Mouse (Mus musculus) C2C12 (cell line): ENCODE measurements around the gene Nr1h3.

Experiments used
- CTCF ChIP-seq: IDR thresholded peaks from one replicate; pipeline ENCODE4 v1.5.1; 2011; ENCODE audit not compliant: control insufficient read depth, insufficient read depth, insufficient read length
- MYOG ChIP-seq: IDR thresholded peaks from one replicate; pipeline ENCODE4 v1.6.1; 2011; ENCODE audit not compliant: control insufficient read depth, insufficient read length; ENCODE audit errors: extremely low read depth
- USF1 ChIP-seq: IDR thresholded peaks from one replicate; pipeline ENCODE4 v1.6.1; 2011; ENCODE audit warnings: low read depth, mild to moderate bottlenecking, control low read depth, moderate library complexity

DNA sequence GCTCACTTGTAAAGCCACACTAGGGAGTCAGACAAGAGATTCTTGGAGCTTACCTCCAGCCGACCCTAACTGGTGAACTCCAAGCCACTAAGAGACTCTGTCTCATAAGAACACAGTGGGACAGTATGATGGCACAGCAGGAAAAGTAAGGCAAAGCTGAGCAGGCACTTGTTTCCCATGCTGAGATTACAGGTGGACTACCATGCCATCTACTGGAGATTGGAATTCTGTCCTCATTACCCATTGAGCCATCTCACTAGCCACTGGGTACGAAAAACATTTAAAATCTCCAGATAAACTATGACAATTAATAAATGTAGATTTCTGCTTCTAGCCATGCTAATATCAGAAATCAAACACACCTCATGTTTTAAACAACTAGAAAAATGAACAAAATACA is 21.0 kb upstream of the Nr1h3 start:
- TF ChIP-seq CTCF = no peak
- no peak for TF ChIP-seq MYOG
- TF ChIP-seq USF1 = no peak
